ENCODE assay signal across 9 mouse cellular contexts in genomic region chr15:81189061-81189460, GRCm38 (mm10). TPM values are rescaled to one million over a fixed set of nuclear protein-coding genes. Genes with fewer than 3 reads are reported as not detected.
DNase-seq lines count a peak whose midpoint lies in the region; ATAC-seq and TF ChIP-seq lines count a peak whose summit lies in the region.
"Had no signal": no experiment of that assay in that cellular context is flagged by ENCODE, and none has a peak within 500 bp of the region (broad histone marks: within the 10 kb centered on the region; RNA-seq: fewer than 3 reads in every experiment).

No protein-coding gene starts in this region.

- no peak overlapping the region for H3K9ac ChIP-seq in lung, postnatal 0 days (replicated peaks; ENCODE audit: low read depth)
- no peak overlapping the region for H3K9ac ChIP-seq in forebrain, postnatal 0 days
- H3K9ac ChIP-seq in intestine, postnatal 0 days (ENCODE audit: low read depth, low read length), result no peak overlapping the region
- peak overlapping the region; percentile 30; the same call in 1 of the 2 replicates for H3K9ac ChIP-seq in stomach, embryonic 16.5 days (ENCODE audit: low read length)

- 86% methylated on average over 2 of the region's 2 CpGs for WGBS in lung, postnatal 0 days
- WGBS in forebrain, postnatal 0 days, result 91% methylated on average over 2 of the region's 2 CpGs
- WGBS in intestine, postnatal 0 days, result 91% methylated on average over 2 of the region's 2 CpGs
- 89% methylated on average over 2 of the region's 2 CpGs for WGBS in stomach, embryonic 16.5 days

- peaks cover 4% of the 10 kb centered on the region; the same call in 1 of the 2 replicates for H3K4me1 ChIP-seq in lung, postnatal 0 days (ENCODE audit: insufficient read depth, low read depth, low read length)
- peaks cover 8% of the 10 kb centered on the region for H3K4me1 ChIP-seq in forebrain, postnatal 0 days (ENCODE audit: insufficient read depth)
- H3K4me1 ChIP-seq in intestine, postnatal 0 days (replicated peaks; ENCODE audit: control insufficient read depth, insufficient read depth, low read length), result no peaks in the 10 kb centered on the region
- H3K4me1 ChIP-seq in stomach, embryonic 16.5 days (ENCODE audit: control insufficient read depth, insufficient read depth, low read length), result peaks cover 28% of the 10 kb centered on the region

- peak overlapping the region; percentile 97 for H3K4me2 ChIP-seq in lung, postnatal 0 days (replicated peaks; ENCODE audit: low read depth, low read length)
- H3K4me2 ChIP-seq in forebrain, postnatal 0 days (ENCODE audit: low read depth), result peak overlapping the region; percentile 74; the same call in 1 of the 2 replicates
- peak overlapping the region; percentile 93; the same call in 1 of the 2 replicates for H3K4me2 ChIP-seq in intestine, postnatal 0 days (replicated peaks; ENCODE audit: low read depth)
- H3K4me2 ChIP-seq in stomach, embryonic 16.5 days (ENCODE audit: low read depth, low read length), result peak overlapping the region; percentile 83

- H3K9me3 ChIP-seq in lung, postnatal 0 days (ENCODE audit: low read length), result no peaks in the 10 kb centered on the region
- no peaks in the 10 kb centered on the region for H3K9me3 ChIP-seq in forebrain, postnatal 0 days (ENCODE audit: low read length)
- H3K9me3 ChIP-seq in intestine, postnatal 0 days (ENCODE audit: control insufficient read depth), result no peaks in the 10 kb centered on the region
- no peaks in the 10 kb centered on the region for H3K9me3 ChIP-seq in stomach, embryonic 16.5 days (replicated peaks; ENCODE audit: control insufficient read depth, low read length)

- no peak for ATAC-seq in lung, postnatal 0 days
- ATAC-seq in forebrain, postnatal 0 days, result no peak
- ATAC-seq in intestine, postnatal 0 days, result no peak
- no peak for ATAC-seq in stomach, embryonic 16.5 days (ENCODE audit: insufficient read depth, low FRiP score)

- no peak overlapping the region for H3K27ac ChIP-seq in lung, postnatal 0 days (ENCODE audit: low read length)
- no peak overlapping the region for H3K27ac ChIP-seq in forebrain, postnatal 0 days (ENCODE audit: low read depth, low read length)
- no peak overlapping the region for H3K27ac ChIP-seq in intestine, postnatal 0 days (ENCODE audit: low read depth, low read length)
- no peak overlapping the region; the same call in 1 of the 2 replicates for H3K27ac ChIP-seq in stomach, embryonic 16.5 days (ENCODE audit: low read length)

- no peak for DNase-seq in lung, postnatal 0 days (ENCODE audit: low spot score)
- DNase-seq in lung, postnatal 25 days (ENCODE audit: low spot score), result no peak
- DNase-seq in forebrain, postnatal 0 days, result no peak
- DNase-seq in urinary bladder, postnatal 25 days (ENCODE audit: low spot score), result no peak
- DNase-seq in cerebellum, adult 9-11 months, result no peak
- no peak for DNase-seq in left cerebral cortex, postnatal 25 days (ENCODE audit: low spot score in 2 of 2)

- no peak overlapping the region for H3K4me3 ChIP-seq in lung, postnatal 0 days (ENCODE audit: low read depth, low read length)
- H3K4me3 ChIP-seq in forebrain, postnatal 0 days (ENCODE audit: low read depth, low read length), result no peak overlapping the region
- no peak overlapping the region for H3K4me3 ChIP-seq in intestine, postnatal 0 days (ENCODE audit: low read depth, low read length)
- H3K4me3 ChIP-seq in stomach, embryonic 16.5 days (replicated peaks; ENCODE audit: low read length), result peak overlapping the region; percentile 94

- intact Hi-C loops in left cerebral cortex, postnatal 25 days (cut with DNase I), result no loop called here

- no peaks in the 10 kb centered on the region for H3K36me3 ChIP-seq in lung, postnatal 0 days (ENCODE audit: insufficient read depth, low read length)
- no peaks in the 10 kb centered on the region for H3K36me3 ChIP-seq in forebrain, postnatal 0 days (ENCODE audit: insufficient read depth)
- 0 out of 2 replicates have a peak, but pooled peaks cover 3% of the 10 kb centered on the region for H3K36me3 ChIP-seq in intestine, postnatal 0 days (ENCODE audit: control insufficient read depth, insufficient read depth)
- H3K36me3 ChIP-seq in stomach, embryonic 16.5 days (ENCODE audit: control insufficient read depth, insufficient read depth, low read length), result no peaks in the 10 kb centered on the region

- no peak for TF ChIP-seq CTCF in lung, postnatal 0 days (IDR thresholded peaks at IDR 0.05)
- no peak for TF ChIP-seq CTCF in forebrain, postnatal 0 days (IDR thresholded peaks at IDR 0.05; ENCODE audit: low read depth)
- TF ChIP-seq CTCF in intestine, postnatal 0 days (IDR thresholded peaks at IDR 0.05; ENCODE audit: low read depth), result no peak

- H3K27me3 ChIP-seq in lung, postnatal 0 days (replicated peaks; ENCODE audit: insufficient read depth, low read length), result no peaks in the 10 kb centered on the region
- H3K27me3 ChIP-seq in forebrain, postnatal 0 days (ENCODE audit: insufficient read depth, low read length), result no peaks in the 10 kb centered on the region
- H3K27me3 ChIP-seq in intestine, postnatal 0 days (replicated peaks; ENCODE audit: control insufficient read depth, insufficient read depth, low read length), result no peaks in the 10 kb centered on the region
- H3K27me3 ChIP-seq in stomach, embryonic 16.5 days (ENCODE audit: control insufficient read depth, insufficient read depth, low read length), result no peaks in the 10 kb centered on the region

- TF ChIP-seq EP300 in lung, postnatal 0 days (IDR thresholded peaks at IDR 0.05), result no peak

RNA-seq across cellular contexts. Expression of gene Mrtfa, which starts 1.5 kb away (rescaled TPM):
- 13.5 and 13.9 TPM in 2 replicates for polyA plus RNA-seq in lung, postnatal 0 days (2015; fragmentation: Nextera tagmentation; extraction: Ambion mirVana)
- total RNA-seq in forebrain, postnatal 0 days (2014; rRNA removed), result 23.8 and 26.0 TPM in 2 replicates
- polyA plus RNA-seq in forebrain, postnatal 0 days (2015; fragmentation: Nextera tagmentation; extraction: Ambion mirVana), result 15.5 and 19.6 TPM in 2 replicates
- polyA plus RNA-seq in intestine, postnatal 0 days (2015; fragmentation: Nextera tagmentation; extraction: Ambion mirVana), result 9.0 and 10.3 TPM in 2 replicates
- polyA plus RNA-seq in stomach, embryonic 16.5 days (2015; fragmentation: Nextera tagmentation; extraction: Ambion mirVana), result 25.4 and 26.2 TPM in 2 replicates
- total RNA-seq in left cerebral cortex, postnatal 25 days (2021), result 10 to 100 TPM; 65.0 to 71.8 TPM

RNA-seq across cellular contexts. Expression of gene Mchr1, which starts 46.2 kb away (rescaled TPM):
- 1.6 and 3.3 TPM in 2 replicates for polyA plus RNA-seq in lung, postnatal 0 days (2015; fragmentation: Nextera tagmentation; extraction: Ambion mirVana)
- 4.5 and 4.8 TPM in 2 replicates for total RNA-seq in forebrain, postnatal 0 days (2014; rRNA removed)
- polyA plus RNA-seq in forebrain, postnatal 0 days (2015; fragmentation: Nextera tagmentation; extraction: Ambion mirVana), result 3.2 and 4.7 TPM in 2 replicates
- polyA plus RNA-seq in intestine, postnatal 0 days (2015; fragmentation: Nextera tagmentation; extraction: Ambion mirVana), result 1.5 and 2.1 TPM in 2 replicates
- polyA plus RNA-seq in stomach, embryonic 16.5 days (2015; fragmentation: Nextera tagmentation; extraction: Ambion mirVana), result 1.7 and 2.3 TPM in 2 replicates
- total RNA-seq in left cerebral cortex, postnatal 25 days (2021), result 10 to 100 TPM; 21.5 to 26.7 TPM
- total RNA-seq: monocyte, adult 5-6 weeks had no signal
